Mouse (Mus musculus): ENCODE results near the gene Sf3a2. TPM values are rescaled to one million over a fixed set of nuclear protein-coding genes. Genes with fewer than 3 reads are reported as not detected.

Sf3a2 gene
- polyA plus RNA-seq (2015; fragmentation: Nextera tagmentation; extraction: Ambion mirVana) = 57.1 and 61.9 TPM in 2 replicates

GRCm38 (mm10) chr10:80798150-80799006, at the start of gene Sf3a2, which contains the start of gene Plekhj1:
Sf3a2 (plus strand) TSS chr10:80798198.
Plekhj1 (minus strand) TSS chr10:80798626.
- TF ChIP-seq CTCF (IDR thresholded peaks at IDR 0.05; ENCODE audit: low read depth) = no peak
- peak; percentile 85 for ATAC-seq (replicated peaks; ENCODE audit: low FRiP score, low read depth)
- peak within 1 kb of the TSS; percentile 98 for H3K27ac ChIP-seq
- H3K27me3 ChIP-seq (ENCODE audit: insufficient read depth, low read length) = no peaks in the 10 kb centered on the region
- peak within 1 kb of the TSS; percentile 89 for H3K4me3 ChIP-seq (replicated peaks; ENCODE audit: low read depth, low read length)
- peak; percentile 99 for DNase-seq (ENCODE audit: low spot score)
- under 1% methylated on average over 102 of the region's 104 CpGs for WGBS
- no peaks in the 10 kb centered on the region for H3K9me3 ChIP-seq (replicated peaks; ENCODE audit: low read length)
- H3K9ac ChIP-seq (ENCODE audit: low read depth, low read length) = peak within 1 kb of the TSS; percentile 97
- peak within 1 kb of the TSS; percentile 92 for H3K4me2 ChIP-seq (ENCODE audit: low read length)
- H3K36me3 ChIP-seq (ENCODE audit: insufficient read depth, low read length) = peaks cover 40% of the 10 kb centered on the region
- peaks cover 5% of the 10 kb centered on the region for H3K4me1 ChIP-seq (replicated peaks; ENCODE audit: insufficient read depth, low read length)

GRCm38 (mm10) chr10:80748609-80749008, 49.4 kb upstream of the Sf3a2 start:
- Histone ChIP-seq H3K4me3 (replicated peaks; ENCODE audit: low read depth, low read length) (no peak overlapping the region), H3K36me3 (ENCODE audit: insufficient read depth, low read length) (no peaks in the 10 kb centered on the region), H3K27ac (no peak overlapping the region), H3K27me3 (ENCODE audit: insufficient read depth, low read length) (no peaks in the 10 kb centered on the region), H3K9ac (ENCODE audit: low read depth, low read length) (no peak overlapping the region), H3K9me3 (replicated peaks; ENCODE audit: low read length) (no peaks in the 10 kb centered on the region), H3K4me2 (ENCODE audit: low read length) (no peak overlapping the region), H3K4me1 (replicated peaks; ENCODE audit: insufficient read depth, low read length) (peaks cover 6% of the 10 kb centered on the region; the same call in 1 of the 2 replicates)
- 5% methylated on average over 6 of the region's 6 CpGs for WGBS
- TF ChIP-seq CTCF (IDR thresholded peaks at IDR 0.05; ENCODE audit: low read depth) = no peak
- DNase-seq (ENCODE audit: low spot score) (peak; percentile 93), ATAC-seq (replicated peaks; ENCODE audit: low FRiP score, low read depth) (no peak)

- ATAC-seq (replicated peaks; ENCODE audit: low FRiP score, low read depth) (no peak), DNase-seq (ENCODE audit: low spot score) (peak; percentile 77)
- Histone ChIP-seq H3K36me3 (ENCODE audit: insufficient read depth, low read length) (no peaks in the 10 kb centered on the region), H3K4me1 (replicated peaks; ENCODE audit: insufficient read depth, low read length) (peaks cover 11% of the 10 kb centered on the region), H3K4me3 (replicated peaks; ENCODE audit: low read depth, low read length) (peak overlapping the region; percentile 11; the same call in 1 of the 2 replicates), H3K27ac (peak overlapping the region; percentile 86), H3K9me3 (replicated peaks; ENCODE audit: low read length) (no peaks in the 10 kb centered on the region), H3K9ac (ENCODE audit: low read depth, low read length) (no peak overlapping the region), H3K27me3 (ENCODE audit: insufficient read depth, low read length) (no peaks in the 10 kb centered on the region), H3K4me2 (ENCODE audit: low read length) (peak overlapping the region; percentile 53)
- TF ChIP-seq CTCF (IDR thresholded peaks at IDR 0.05; ENCODE audit: low read depth) = peak; percentile 64
- 9% methylated on average over 16 of the region's 16 CpGs for WGBS
Measured at GRCm38 (mm10) chr10:80751188-80751832, 46.7 kb upstream of the Sf3a2 start.

GRCm38 (mm10) chr10:80752079-80752625, 45.8 kb upstream of the Sf3a2 start:
- Histone ChIP-seq H3K9ac (ENCODE audit: low read depth, low read length) (no peak overlapping the region), H3K9me3 (replicated peaks; ENCODE audit: low read length) (no peaks in the 10 kb centered on the region), H3K4me1 (replicated peaks; ENCODE audit: insufficient read depth, low read length) (peaks cover 20% of the 10 kb centered on the region), H3K4me3 (replicated peaks; ENCODE audit: low read depth, low read length) (peak overlapping the region; percentile 11; the same call in 1 of the 2 replicates), H3K27ac (peak overlapping the region; percentile 86), H3K27me3 (ENCODE audit: insufficient read depth, low read length) (no peaks in the 10 kb centered on the region), H3K4me2 (ENCODE audit: low read length) (peak overlapping the region; percentile 53), H3K36me3 (ENCODE audit: insufficient read depth, low read length) (no peaks in the 10 kb centered on the region)
- ATAC-seq (replicated peaks; ENCODE audit: low FRiP score, low read depth) (peak; percentile 57), DNase-seq (ENCODE audit: low spot score) (peak; percentile 92)
- WGBS = under 1% methylated on average over 6 of the region's 6 CpGs
- TF ChIP-seq CTCF (IDR thresholded peaks at IDR 0.05; ENCODE audit: low read depth) = no peak

GRCm38 (mm10) chr10:80754594-80755290, 43.3 kb upstream of the Sf3a2 start, which contains the start of gene Dot1l:
Dot1l (plus strand) TSS chr10:80755206.
- H3K4me3 ChIP-seq (replicated peaks; ENCODE audit: low read depth, low read length) = peak within 1 kb of the TSS; percentile 86
- H3K9ac ChIP-seq (ENCODE audit: low read depth, low read length) = peak within 1 kb of the TSS; percentile 83
- peak within 1 kb of the TSS; percentile 85 for H3K4me2 ChIP-seq (ENCODE audit: low read length)
- H3K27ac ChIP-seq = peak within 1 kb of the TSS; percentile 69
- ATAC-seq (replicated peaks; ENCODE audit: low FRiP score, low read depth) = peak; percentile 86
- no peaks in the 10 kb centered on the region for H3K36me3 ChIP-seq (ENCODE audit: insufficient read depth, low read length)
- TF ChIP-seq CTCF (IDR thresholded peaks at IDR 0.05; ENCODE audit: low read depth) = 0 out of 2 replicates have a peak, but pooled peaks have one; percentile 13
- H3K9me3 ChIP-seq (replicated peaks; ENCODE audit: low read length) = no peaks in the 10 kb centered on the region
- peaks cover 24% of the 10 kb centered on the region for H3K4me1 ChIP-seq (replicated peaks; ENCODE audit: insufficient read depth, low read length)
- H3K27me3 ChIP-seq (ENCODE audit: insufficient read depth, low read length) = no peaks in the 10 kb centered on the region
- WGBS = under 1% methylated on average over 46 of the region's 57 CpGs
- DNase-seq (ENCODE audit: low spot score) = peak; percentile 99
